In the genomic region with DNA sequence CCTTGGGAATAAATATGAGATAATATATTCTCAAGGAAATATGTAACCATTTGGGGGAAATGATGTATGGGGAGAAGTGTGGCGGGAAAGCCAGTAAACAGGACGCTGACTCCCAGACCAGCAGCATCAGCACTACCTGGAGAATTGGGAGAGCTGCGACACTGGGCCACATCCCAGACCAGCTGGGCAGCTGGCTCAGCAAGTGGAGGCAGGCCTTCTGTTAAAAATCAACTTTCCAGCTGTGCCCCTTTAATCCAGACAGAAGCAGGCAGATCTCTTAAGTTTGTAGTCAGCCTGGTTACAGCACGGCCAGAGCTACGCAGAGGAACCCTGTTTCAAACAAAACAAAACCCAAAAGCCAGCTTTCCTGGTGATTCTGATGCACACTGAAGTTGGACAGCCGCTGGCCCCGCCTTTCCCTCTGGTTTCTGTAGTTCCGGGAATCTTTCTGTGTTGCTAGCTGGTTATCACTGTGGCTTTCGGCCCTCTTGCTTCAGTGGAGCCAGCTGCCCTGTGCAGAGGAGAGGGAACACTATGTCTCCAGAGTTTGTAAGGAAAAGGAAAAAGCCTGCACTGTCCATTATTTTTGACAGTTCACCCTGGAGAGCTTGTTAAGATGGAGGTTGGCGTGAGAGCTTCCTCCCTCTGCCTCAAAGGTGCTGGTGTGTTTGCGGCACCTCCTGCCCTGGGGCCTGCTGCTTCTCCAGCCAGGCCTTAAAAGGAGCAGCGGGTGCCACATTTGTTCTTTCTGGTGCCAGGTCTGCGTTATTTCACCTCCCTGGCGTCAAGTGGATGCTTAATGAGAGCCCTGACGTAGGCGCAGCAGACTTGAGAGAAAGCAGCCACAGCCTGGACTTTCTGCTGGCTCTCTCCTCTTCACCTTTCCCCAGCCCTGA, we compare ENCODE assay signal across 9 mouse cellular contexts. TPM values are rescaled to one million over a fixed set of nuclear protein-coding genes. Genes with fewer than 3 reads are reported as not detected.
DNase-seq lines count a peak whose midpoint lies in the region; ATAC-seq lines count a peak whose summit lies in the region.
"Had no signal": no experiment of that assay in that cellular context is flagged by ENCODE, and none has a peak within 500 bp of the region (broad histone marks: within the 10 kb centered on the region; RNA-seq: fewer than 3 reads in every experiment).

No protein-coding gene starts in this region.

- no peaks in the 10 kb centered on the region for H3K27me3 ChIP-seq in midbrain, embryonic 14.5 days (ENCODE audit: control insufficient read depth, insufficient read depth, low read length)
- H3K27me3 ChIP-seq in midbrain, embryonic 16.5 days (ENCODE audit: control insufficient read depth, insufficient read depth, low read depth, low read length): no peaks in the 10 kb centered on the region
- H3K27me3 ChIP-seq in limb, embryonic 13.5 days: no peaks in the 10 kb centered on the region
- H3K27me3 ChIP-seq in forebrain, embryonic 11.5 days (ENCODE audit: control insufficient read depth, insufficient read depth, low read length): peaks cover 2% of the 10 kb centered on the region; the same call in 1 of the 2 replicates

- H3K4me3 ChIP-seq in midbrain, embryonic 14.5 days (replicated peaks; ENCODE audit: low read depth, low read length): no peak overlapping the region
- no peak overlapping the region for H3K4me3 ChIP-seq in midbrain, embryonic 16.5 days (ENCODE audit: low read depth, low read length)
- H3K4me3 ChIP-seq in limb, embryonic 13.5 days: no peak overlapping the region
- no peak overlapping the region for H3K4me3 ChIP-seq in forebrain, embryonic 11.5 days (ENCODE audit: low read depth, low read length)
- H3K4me3 ChIP-seq: hindbrain, embryonic 10.5 days had no signal

- no peaks in the 10 kb centered on the region for H3K36me3 ChIP-seq in midbrain, embryonic 14.5 days (ENCODE audit: control insufficient read depth, insufficient read depth, low read length)
- H3K36me3 ChIP-seq in midbrain, embryonic 16.5 days (ENCODE audit: control insufficient read depth, insufficient read depth, low read length): no peaks in the 10 kb centered on the region
- H3K36me3 ChIP-seq in limb, embryonic 13.5 days: no peaks in the 10 kb centered on the region
- no peaks in the 10 kb centered on the region for H3K36me3 ChIP-seq in forebrain, embryonic 11.5 days (ENCODE audit: control insufficient read depth, insufficient read depth, low read length)

- 0 out of 2 replicates have a peak overlapping the region, but pooled peaks have one; percentile 37 for H3K27ac ChIP-seq in midbrain, embryonic 14.5 days (replicated peaks; ENCODE audit: low read depth, low read length)
- no peak overlapping the region for H3K27ac ChIP-seq in midbrain, embryonic 16.5 days (ENCODE audit: low read length)
- H3K27ac ChIP-seq in limb, embryonic 13.5 days: 0 out of 2 replicates have a peak overlapping the region, but pooled peaks have one; percentile 44
- H3K27ac ChIP-seq in forebrain, embryonic 11.5 days (ENCODE audit: low read depth, low read length): no peak overlapping the region
- H3K27ac ChIP-seq: hindbrain, embryonic 10.5 days had no signal

- 70% methylated on average over 16 of the region's 16 CpGs for WGBS in midbrain, embryonic 14.5 days
- WGBS in midbrain, embryonic 16.5 days: 65% methylated on average over 16 of the region's 16 CpGs
- WGBS in limb, embryonic 13.5 days: 47% methylated on average over 16 of the region's 16 CpGs
- whole genome bisulfite sequencing in forebrain, embryonic 11.5 days: 75% methylated on average over 16 of the region's 16 CpGs

- DNase-seq in cerebellum, adult 9-10 months: peak; percentile 22
- DNase-seq in cerebellum, postnatal 36 days: no peak
- DNase-seq in midbrain, embryonic 14.5 days: no peak
- peak; percentile 57 for DNase-seq in testis, postnatal 10 days (ENCODE audit: low spot score)
- DNase-seq in forebrain, embryonic 11.5 days (ENCODE audit: low spot score): no peak
- DNase-seq in layer of hippocampus, postnatal 25 days (ENCODE audit: extremely low spot score in 1 of 2, low spot score in 1 of 2): no peak

- peaks cover 29% of the 10 kb centered on the region for H3K4me1 ChIP-seq in midbrain, embryonic 14.5 days (ENCODE audit: control insufficient read depth, insufficient read depth, low read length)
- peaks cover 23% of the 10 kb centered on the region for H3K4me1 ChIP-seq in midbrain, embryonic 16.5 days (ENCODE audit: control insufficient read depth, insufficient read depth, low read length)
- H3K4me1 ChIP-seq in limb, embryonic 13.5 days: peaks cover 52% of the 10 kb centered on the region
- peaks cover 17% of the 10 kb centered on the region for H3K4me1 ChIP-seq in forebrain, embryonic 11.5 days (replicated peaks; ENCODE audit: control insufficient read depth, insufficient read depth, low read length)

- no peak for ATAC-seq in midbrain, embryonic 14.5 days (ENCODE audit: low FRiP score, low TSS enrichment)
- no peak for ATAC-seq in midbrain, embryonic 16.5 days
- no peak for ATAC-seq in limb, embryonic 13.5 days (ENCODE audit: low FRiP score, low read depth)
- no peak for ATAC-seq in forebrain, embryonic 11.5 days (replicated peaks; ENCODE audit: low FRiP score)

- H3K9me3 ChIP-seq in midbrain, embryonic 14.5 days (ENCODE audit: control insufficient read depth, low read length): no peaks in the 10 kb centered on the region
- no peaks in the 10 kb centered on the region for H3K9me3 ChIP-seq in midbrain, embryonic 16.5 days (replicated peaks; ENCODE audit: control insufficient read depth, low read length, poor library complexity, severe bottlenecking)
- H3K9me3 ChIP-seq in limb, embryonic 13.5 days: no peaks in the 10 kb centered on the region
- no peaks in the 10 kb centered on the region for H3K9me3 ChIP-seq in forebrain, embryonic 11.5 days (ENCODE audit: control insufficient read depth, low read length)
- H3K9me3 ChIP-seq: hindbrain, embryonic 10.5 days had no signal

- no peak overlapping the region for H3K4me2 ChIP-seq in midbrain, embryonic 14.5 days (ENCODE audit: low read length)
- no peak overlapping the region for H3K4me2 ChIP-seq in midbrain, embryonic 16.5 days (ENCODE audit: low read length)
- H3K4me2 ChIP-seq in limb, embryonic 13.5 days (replicated peaks): no peak overlapping the region
- H3K4me2 ChIP-seq in forebrain, embryonic 11.5 days (ENCODE audit: low read depth, low read length, severe bottlenecking): no peak overlapping the region

- H3K9ac ChIP-seq in midbrain, embryonic 14.5 days (replicated peaks; ENCODE audit: low read length): peak overlapping the region; percentile 29; the same call in 1 of the 2 replicates
- H3K9ac ChIP-seq in midbrain, embryonic 16.5 days (ENCODE audit: low read depth, low read length): no peak overlapping the region
- H3K9ac ChIP-seq in limb, embryonic 13.5 days: 0 out of 2 replicates have a peak overlapping the region, but pooled peaks have one; percentile 0
- no peak overlapping the region for H3K9ac ChIP-seq in forebrain, embryonic 11.5 days (ENCODE audit: low read length)

RNA-seq across cellular contexts. Expression of gene Inafm2, which starts 6.6 kb away (rescaled TPM):
- polyA plus RNA-seq in midbrain, embryonic 14.5 days (2014; fragmentation: Nextera tagmentation; extraction: Ambion mirVana): 25.2 and 30.8 TPM in 2 replicates
- polyA plus RNA-seq in midbrain, embryonic 16.5 days (2015; fragmentation: Nextera tagmentation; extraction: Ambion mirVana): 17.9 and 18.9 TPM in 2 replicates
- 19.4 and 21.1 TPM in 2 replicates for polyA plus RNA-seq in limb, embryonic 13.5 days (2015; fragmentation: Nextera tagmentation; extraction: Ambion mirVana)
- polyA plus RNA-seq in forebrain, embryonic 11.5 days (2014; fragmentation: Nextera tagmentation; extraction: Ambion mirVana): 28.6 and 30.4 TPM in 2 replicates
- 10 to 100 TPM; 58.3 to 64.5 TPM for total RNA-seq in layer of hippocampus, postnatal 25 days (2021)

RNA-seq across cellular contexts. Expression of gene Ccdc9b, which starts 10.3 kb away (rescaled TPM):
- 0.59 and 0.73 TPM in 2 replicates for polyA plus RNA-seq in midbrain, embryonic 14.5 days (2014; fragmentation: Nextera tagmentation; extraction: Ambion mirVana)
- 1.2 and 1.6 TPM in 2 replicates for polyA plus RNA-seq in midbrain, embryonic 16.5 days (2015; fragmentation: Nextera tagmentation; extraction: Ambion mirVana)
- 0.78 and 0.85 TPM in 2 replicates for polyA plus RNA-seq in limb, embryonic 13.5 days (2015; fragmentation: Nextera tagmentation; extraction: Ambion mirVana)
- polyA plus RNA-seq in forebrain, embryonic 11.5 days (2014; fragmentation: Nextera tagmentation; extraction: Ambion mirVana): 0.36 and 0.87 TPM in 2 replicates
- total RNA-seq in layer of hippocampus, postnatal 25 days (2021): 1 to 10 TPM; 4.9 to 6.7 TPM

RNA-seq across cellular contexts. Expression of gene Phgr1, which starts 20.4 kb away (rescaled TPM):
- not detected in 2 replicates for polyA plus RNA-seq in midbrain, embryonic 14.5 days (2014; fragmentation: Nextera tagmentation; extraction: Ambion mirVana)
- not detected in 2 replicates for polyA plus RNA-seq in midbrain, embryonic 16.5 days (2015; fragmentation: Nextera tagmentation; extraction: Ambion mirVana)
- polyA plus RNA-seq in limb, embryonic 13.5 days (2015; fragmentation: Nextera tagmentation; extraction: Ambion mirVana): not detected in 2 replicates
- not detected in 2 replicates for polyA plus RNA-seq in forebrain, embryonic 11.5 days (2014; fragmentation: Nextera tagmentation; extraction: Ambion mirVana)
- not detected for total RNA-seq in layer of hippocampus, postnatal 25 days (2021)
- polyA plus RNA-seq: hindbrain, embryonic 10.5 days had no signal

RNA-seq across cellular contexts. Expression of gene Plcb2, which starts 23.9 kb away (rescaled TPM):
- 0.40 and 0.74 TPM in 2 replicates for polyA plus RNA-seq in midbrain, embryonic 14.5 days (2014; fragmentation: Nextera tagmentation; extraction: Ambion mirVana)
- 0.44 and 0.50 TPM in 2 replicates for polyA plus RNA-seq in midbrain, embryonic 16.5 days (2015; fragmentation: Nextera tagmentation; extraction: Ambion mirVana)
- polyA plus RNA-seq in limb, embryonic 13.5 days (2015; fragmentation: Nextera tagmentation; extraction: Ambion mirVana): 0.28 and 0.46 TPM in 2 replicates
- 0.33 and 0.45 TPM in 2 replicates for polyA plus RNA-seq in forebrain, embryonic 11.5 days (2014; fragmentation: Nextera tagmentation; extraction: Ambion mirVana)
- 1 to 10 TPM; 2.0 to 2.4 TPM for total RNA-seq in layer of hippocampus, postnatal 25 days (2021)

RNA-seq across cellular contexts. Expression of gene Disp2, which starts 27.4 kb away (rescaled TPM):
- polyA plus RNA-seq in midbrain, embryonic 14.5 days (2014; fragmentation: Nextera tagmentation; extraction: Ambion mirVana): 49.8 and 50.4 TPM in 2 replicates
- polyA plus RNA-seq in midbrain, embryonic 16.5 days (2015; fragmentation: Nextera tagmentation; extraction: Ambion mirVana): 72.3 and 77.0 TPM in 2 replicates
- 0.13 and 0.22 TPM in 2 replicates for polyA plus RNA-seq in limb, embryonic 13.5 days (2015; fragmentation: Nextera tagmentation; extraction: Ambion mirVana)
- polyA plus RNA-seq in forebrain, embryonic 11.5 days (2014; fragmentation: Nextera tagmentation; extraction: Ambion mirVana): 5.4 and 5.9 TPM in 2 replicates
- total RNA-seq in layer of hippocampus, postnatal 25 days (2021): 100 to 1,000 TPM; 255 to 263 TPM

Comparison
In these comparisons a context has a peak if more than half of its experiments do, and no peak if none do; other contexts are left out.
1. DNase-seq: peak in cerebellum, adult 9-10 months (single experiment) and testis, postnatal 10 days (single experiment); none in cerebellum, postnatal 36 days (0 of 2), midbrain, embryonic 14.5 days (single experiment), forebrain, embryonic 11.5 days (single experiment) and layer of hippocampus, postnatal 25 days (0 of 2).
2. H3K27ac ChIP-seq: peak in midbrain, embryonic 14.5 days (single experiment) and limb, embryonic 13.5 days (single experiment); none in midbrain, embryonic 16.5 days (single experiment) and forebrain, embryonic 11.5 days (single experiment).
3. H3K9ac ChIP-seq: peak in midbrain, embryonic 14.5 days (single experiment) and limb, embryonic 13.5 days (single experiment); none in midbrain, embryonic 16.5 days (single experiment) and forebrain, embryonic 11.5 days (single experiment).